Mouse (Mus musculus): ENCODE measurements around the gene Jarid2. TPM values are rescaled to one million over a fixed set of nuclear protein-coding genes. Genes with fewer than 3 reads are reported as not detected.
A peak's percentile ranks its signal among the peaks of the same experiment; 100 is the strongest.

The Jarid2 gene
- total RNA-seq, 2 experiments from 2014 or later: 45.0 to 60.1 TPM

DNA sequence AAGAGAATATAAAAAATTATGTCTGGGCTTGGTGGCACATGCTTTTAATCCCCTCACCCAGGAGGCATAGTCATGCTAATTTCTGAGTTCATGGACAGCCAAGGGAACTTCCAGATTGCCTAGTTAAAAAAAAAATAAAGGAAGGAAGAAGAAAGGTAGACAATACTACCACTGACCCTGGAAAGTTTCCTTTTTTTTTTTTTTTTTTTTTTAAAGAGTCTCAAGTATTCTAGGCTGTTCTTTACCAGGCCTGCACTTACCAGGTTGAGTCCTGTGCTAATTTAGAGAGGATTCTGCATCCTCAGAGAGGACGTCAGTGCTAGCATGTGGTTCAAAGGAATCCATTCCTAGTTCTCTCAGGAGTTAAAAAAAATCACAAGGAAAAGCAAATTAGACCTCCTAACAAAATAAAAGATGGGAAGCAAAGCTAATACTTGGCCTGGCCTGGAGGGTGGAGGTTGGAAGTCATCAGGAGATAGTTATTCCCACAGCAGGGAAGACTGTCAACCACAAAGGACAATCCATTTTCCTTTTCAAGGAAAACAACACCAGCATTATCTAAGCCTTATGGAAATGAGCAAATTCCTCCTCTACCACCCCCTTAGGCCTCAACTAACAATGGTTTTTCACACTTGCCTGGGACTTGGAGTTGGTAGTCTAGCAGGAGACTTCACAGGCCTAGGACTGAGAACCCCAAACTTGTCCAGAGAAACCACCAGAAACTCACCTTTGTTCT, 961 bp upstream of the Jarid2 start:
- DNase-seq: no peak

GRCm38 (mm10) chr13:44730146-44730864, 1.0 kb downstream of the Jarid2 start:
- DNase-seq: peak; percentile 100

DNA sequence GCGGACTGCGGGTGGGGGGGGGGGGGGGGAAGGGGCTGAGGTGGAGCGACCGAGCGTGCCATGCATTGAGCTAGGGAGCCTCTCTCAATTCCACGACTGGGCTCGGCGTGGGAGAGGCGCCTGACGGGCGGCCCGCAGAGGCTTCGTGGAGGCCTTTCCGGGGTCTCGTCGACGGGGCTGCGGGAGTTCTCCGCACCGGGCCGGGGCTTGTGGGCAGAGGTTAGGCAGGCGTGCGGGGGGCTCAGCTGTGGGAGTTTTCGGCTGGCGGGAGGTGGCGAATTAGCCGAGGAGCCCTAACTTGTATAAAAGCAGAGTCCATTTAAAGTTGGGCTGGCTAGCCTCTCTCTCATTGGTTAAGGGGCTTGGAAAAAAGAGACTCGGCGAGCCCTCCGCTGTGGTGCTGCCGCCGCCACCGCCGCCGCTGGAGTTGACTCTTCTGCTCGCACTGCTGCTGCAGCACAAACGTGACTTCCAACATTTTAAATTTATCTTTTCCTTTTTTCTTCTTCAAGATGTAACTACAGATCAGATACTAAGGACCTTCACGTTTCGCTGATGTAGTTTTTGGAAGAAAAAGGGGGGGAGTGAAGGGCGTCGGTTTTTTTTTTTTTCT, 1.8 kb downstream of the Jarid2 start:
- DNase-seq: peak; percentile 94

DNA sequence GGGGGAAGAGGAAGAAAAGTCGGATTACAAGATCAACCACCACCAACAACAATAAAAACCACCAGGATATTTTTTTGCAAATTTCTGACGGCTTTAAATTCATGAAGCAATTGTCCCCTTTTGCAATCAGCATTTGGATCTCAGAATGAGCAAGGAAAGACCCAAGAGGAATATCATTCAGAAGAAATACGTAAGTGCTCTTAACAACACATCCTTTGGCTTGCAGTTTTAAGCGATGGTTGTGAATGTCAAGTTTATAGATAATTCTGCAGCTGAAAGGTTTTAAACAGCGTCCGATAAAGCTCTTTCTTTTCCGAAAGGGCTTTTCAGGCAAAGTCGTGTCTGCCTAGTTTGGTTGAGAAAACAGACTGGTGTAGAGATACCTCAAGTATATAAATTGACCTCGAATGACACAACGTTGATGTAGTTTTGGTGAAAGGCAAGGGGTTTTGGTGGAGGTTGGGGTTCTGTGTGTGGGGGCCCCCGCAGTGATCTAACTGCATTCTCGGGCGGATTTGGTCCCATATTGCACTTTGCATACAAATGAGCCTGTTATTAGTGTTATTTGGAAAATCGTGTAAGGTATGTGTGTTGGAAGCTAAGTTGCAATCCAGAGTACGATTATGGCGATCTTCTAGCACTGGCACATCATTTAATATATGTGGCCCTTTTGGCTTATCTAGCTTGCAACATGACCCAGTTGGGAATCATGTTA, 2.6 kb downstream of the Jarid2 start:
- peak; percentile 25 for DNase-seq

- no peak for DNase-seq
These were observed 3.2 kb downstream of the Jarid2 start for GRCm38 (mm10) chr13:44732442-44732974.

DNA sequence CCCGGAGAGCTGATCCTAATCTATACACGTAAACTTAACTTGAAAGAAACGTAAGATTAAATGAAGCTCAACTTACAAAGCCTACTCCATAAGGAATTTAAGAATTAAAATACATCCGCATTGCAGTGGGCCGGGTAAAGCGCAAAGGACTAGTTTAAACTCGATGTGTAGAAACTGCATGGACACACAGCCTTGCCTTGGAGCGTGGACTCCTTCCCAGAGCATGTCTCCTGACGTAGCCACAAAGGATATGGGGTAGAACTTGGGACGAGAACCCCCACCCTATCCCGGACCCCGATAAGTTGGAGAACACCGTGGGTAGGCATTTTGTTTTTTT, 3.7 kb downstream of the Jarid2 start:
- no peak for DNase-seq

- DNase-seq: peak; percentile 95
These were observed 4.3 kb downstream of the Jarid2 start for GRCm38 (mm10) chr13:44733373-44734111.

DNA sequence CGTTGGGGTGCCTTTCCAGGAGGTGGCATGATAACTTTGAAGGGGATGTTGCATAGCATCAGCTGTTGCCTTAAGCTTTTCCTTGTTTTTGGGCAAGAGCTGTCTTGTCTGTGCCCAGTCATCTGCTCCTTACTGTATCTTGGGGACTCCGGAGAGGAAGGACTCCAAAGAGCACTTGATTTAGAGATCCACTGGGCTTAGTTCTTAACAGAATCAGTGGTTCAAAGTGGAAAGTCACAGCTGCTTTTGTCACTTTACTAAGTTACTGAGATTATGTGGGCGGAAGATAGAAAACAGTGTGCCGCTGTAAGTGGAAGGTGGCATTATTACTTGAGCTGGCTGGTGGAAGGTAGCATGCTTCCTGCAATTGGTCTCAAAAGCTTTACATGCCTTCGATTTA, 5.2 kb downstream of the Jarid2 start:
- no peak for DNase-seq

GRCm38 (mm10) chr13:44735088-44735690, 5.9 kb downstream of the Jarid2 start:
- no peak for DNase-seq

DNA sequence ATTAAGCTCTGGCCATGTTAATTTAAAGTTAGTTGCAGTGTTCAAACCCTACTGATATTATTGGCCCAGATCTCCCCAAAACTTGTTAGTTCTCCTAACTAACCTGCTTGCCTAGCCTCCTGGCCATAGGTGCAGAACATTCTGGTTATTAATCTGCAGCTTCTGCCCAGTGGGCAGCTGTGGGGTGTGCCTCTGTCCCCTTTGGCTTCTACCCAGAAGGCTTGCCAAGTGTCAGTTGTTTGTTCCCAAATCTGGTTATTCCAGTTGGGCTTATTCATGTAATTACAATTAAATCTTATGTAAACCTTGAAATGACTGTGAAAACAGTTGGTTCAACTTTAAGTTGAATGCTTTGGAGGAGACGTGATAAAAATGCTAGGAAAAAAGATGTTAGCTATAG, 8.0 kb downstream of the Jarid2 start:
- peak; percentile 60 for DNase-seq

- DNase-seq: no peak
These were observed 22.5 kb downstream of the Jarid2 start for GRCm38 (mm10) chr13:44751780-44752179.

- no peak for DNase-seq
These were observed 23.9 kb downstream of the Jarid2 start for GRCm38 (mm10) chr13:44753206-44753605.

DNA sequence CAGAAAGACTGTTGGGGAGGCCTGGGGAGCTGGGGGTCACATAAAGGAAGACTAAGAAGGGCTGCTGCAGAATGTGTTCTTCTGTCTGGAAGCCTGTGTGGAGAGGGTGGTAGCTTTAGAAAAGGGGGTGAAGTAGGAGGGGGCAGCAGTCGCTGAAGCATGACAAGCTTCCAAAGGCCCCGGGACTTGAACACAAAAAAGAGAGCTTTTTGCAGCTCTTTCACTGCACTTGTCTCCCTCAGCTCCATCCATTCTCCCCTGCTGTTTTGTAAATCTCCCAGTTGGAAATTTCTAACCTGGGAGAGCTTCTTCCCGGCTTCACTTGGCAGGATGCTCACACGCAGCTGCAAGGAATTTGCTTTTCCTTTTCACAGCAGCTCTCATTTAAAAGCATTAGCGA, 26.2 kb downstream of the Jarid2 start:
- DNase-seq: no peak

GRCm38 (mm10) chr13:44758750-44759149, 29.5 kb downstream of the Jarid2 start:
- no peak for DNase-seq

GRCm38 (mm10) chr13:44760761-44761160, 31.5 kb downstream of the Jarid2 start:
- no peak for DNase-seq

DNA sequence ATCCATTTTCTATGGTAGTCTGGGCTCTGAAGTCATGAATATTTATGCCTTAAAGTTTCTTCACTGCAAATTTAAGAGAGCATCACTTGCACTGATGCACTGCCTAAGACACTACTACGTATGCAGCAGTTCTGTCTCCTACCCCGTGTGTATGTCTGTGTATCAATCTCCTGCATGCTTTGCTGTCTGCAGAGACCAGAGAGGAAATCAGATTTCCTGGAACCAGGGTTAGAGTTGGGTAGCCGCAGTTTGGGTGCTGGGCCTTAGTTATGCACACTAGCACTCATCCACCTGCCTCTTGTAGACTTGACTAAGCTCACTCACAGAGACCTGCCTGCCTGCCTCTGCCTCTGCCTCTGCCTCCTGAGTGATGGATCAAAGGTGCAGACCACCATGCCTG, 33.8 kb downstream of the Jarid2 start:
- DNase-seq: no peak

- no peak for DNase-seq
These were observed 38.5 kb downstream of the Jarid2 start for GRCm38 (mm10) chr13:44767751-44768150.

DNA sequence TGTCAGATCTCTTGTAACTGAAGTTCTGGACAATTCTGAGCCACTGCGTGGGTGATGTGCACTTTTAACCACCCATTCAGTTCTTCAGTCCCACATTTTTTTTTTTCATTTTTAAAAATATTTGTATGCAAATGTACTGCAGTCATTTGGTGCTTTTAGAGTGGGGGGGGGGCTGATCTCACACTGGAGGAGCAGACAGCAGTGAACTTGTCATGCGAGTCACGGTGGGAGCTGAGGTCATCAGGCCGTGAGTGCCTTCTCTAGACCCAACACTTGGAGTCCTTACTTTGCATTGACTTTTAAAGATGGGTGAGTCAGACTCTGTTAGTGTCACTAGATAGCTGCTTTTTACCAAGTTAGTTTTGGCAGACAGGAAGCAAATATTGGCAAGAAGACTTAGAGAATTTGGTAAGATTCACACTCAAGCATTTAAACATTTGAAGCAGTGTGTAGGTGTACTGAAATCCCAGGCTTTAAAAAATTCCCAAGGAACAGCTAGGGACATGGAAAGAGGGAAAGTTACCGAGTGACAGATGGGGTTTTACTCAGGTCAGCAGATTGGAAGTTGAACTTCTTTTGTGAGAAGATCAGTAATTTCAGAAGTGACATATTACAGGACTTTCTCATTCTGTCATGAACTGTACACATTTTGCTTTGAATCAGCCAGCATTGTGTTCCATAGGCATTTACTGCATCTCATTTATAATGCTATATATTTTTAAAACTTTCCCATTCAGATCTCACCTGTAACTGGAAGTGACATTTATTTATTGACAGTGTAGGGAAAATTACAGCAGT, 41.7 kb downstream of the Jarid2 start:
- DNase-seq: no peak

GRCm38 (mm10) chr13:44772816-44773215, 43.5 kb downstream of the Jarid2 start:
- DNase-seq: no peak

DNA sequence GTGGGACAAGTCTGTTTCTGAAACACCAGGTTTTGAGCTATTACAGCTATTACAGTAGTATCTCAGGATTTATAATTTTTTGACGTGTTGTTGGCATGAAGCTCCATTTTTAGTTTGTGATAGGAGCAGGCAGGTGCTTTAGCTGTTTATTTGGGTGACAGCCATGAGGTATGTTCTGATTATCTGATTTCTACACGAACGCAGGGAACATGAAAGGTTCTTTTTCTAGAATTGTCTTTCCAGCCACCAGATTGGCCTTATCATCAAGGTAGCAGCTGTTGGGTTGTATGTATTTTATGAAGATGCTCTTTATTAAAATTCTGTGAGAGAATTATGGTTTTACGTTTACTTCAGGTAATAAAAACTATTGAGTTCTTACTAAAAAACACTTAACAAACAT, 45.1 kb downstream of the Jarid2 start:
- DNase-seq: no peak

GRCm38 (mm10) chr13:44775396-44775795, 46.1 kb downstream of the Jarid2 start:
- no peak for DNase-seq
